Mouse (Mus musculus) forebrain, embryonic 16.5 days (tissue): ENCODE data around the gene Ncor2. TPM values are rescaled to one million over a fixed set of nuclear protein-coding genes. Genes with fewer than 3 reads are reported as not detected.

Experiments used
- ATAC-seq: fragments of 200-750 bp; cut with Nextera tagmentation; 2 replicates; pipeline ENCODE4 v1.8.0; 2017; ENCODE audit warnings: mild to moderate bottlenecking, moderate library complexity
- H3K27ac ChIP-seq: fragments of 300-500 bp; sonication (generic); 2 replicates; pipeline ENCODE4 v1.5.1; 2014; ENCODE audit warnings: low read length, control low read depth
- H3K27me3 ChIP-seq: fragments of 300-500 bp; sonication (generic); replicated peaks from 2 replicates; pipeline ENCODE4 v1.6.1; 2014; ENCODE audit warnings: low read length; ENCODE audit not compliant: control insufficient read depth, insufficient read depth
- H3K36me3 ChIP-seq: fragments of 300-500 bp; sonication (generic); 2 replicates; pipeline ENCODE4 v1.6.1; 2014; ENCODE audit not compliant: control insufficient read depth, insufficient read depth
- H3K4me1 ChIP-seq: fragments of 300-500 bp; sonication (generic); replicated peaks from 2 replicates; pipeline ENCODE4 v1.6.1; 2014; ENCODE audit warnings: low read length; ENCODE audit not compliant: control insufficient read depth, insufficient read depth
- H3K4me2 ChIP-seq: fragments of 300-500 bp; sonication (generic); 2 replicates; pipeline ENCODE4 v1.6.1; 2014; ENCODE audit warnings: mild to moderate bottlenecking, low read length, control low read depth
- H3K4me3 ChIP-seq: fragments of 300-500 bp; sonication (generic); replicated peaks from 2 replicates; pipeline ENCODE4 v1.5.1; 2014; ENCODE audit warnings: mild to moderate bottlenecking, low read length, control low read depth
- H3K9ac ChIP-seq: fragments of 300-500 bp; sonication (generic); replicated peaks from 2 replicates; pipeline ENCODE4 v1.6.1; 2014; ENCODE audit warnings: low read depth, low read length, control low read depth
- H3K9me3 ChIP-seq: fragments of 300-500 bp; sonication (generic); 2 replicates; pipeline ENCODE4 v1.6.1; 2016; ENCODE audit warnings: low read length; ENCODE audit not compliant: control insufficient read depth
- WGBS: fragments of 180-500 bp; shearing (Covaris S2); extraction: QIAGEN DNeasy Blood & Tissue Kit; methylation state at CpG from one replicate; pipeline ENCODE4 v1.1.7; 2014; 5-methylcytosine and 5-hydroxymethylcytosine counted together
- polyA plus RNA-seq: library from polyadenylated mRNA; unstranded; fragments of >200 nt; fragmentation: Nextera tagmentation; extraction: Ambion mirVana; gene quantifications from 2 replicates; pipeline ENCODE4 v1.2.1, GENCODE M21; 2015

The Ncor2 gene
- polyA plus RNA-seq, 1 experiment from 2014 or later, result 26.5 TPM

DNA sequence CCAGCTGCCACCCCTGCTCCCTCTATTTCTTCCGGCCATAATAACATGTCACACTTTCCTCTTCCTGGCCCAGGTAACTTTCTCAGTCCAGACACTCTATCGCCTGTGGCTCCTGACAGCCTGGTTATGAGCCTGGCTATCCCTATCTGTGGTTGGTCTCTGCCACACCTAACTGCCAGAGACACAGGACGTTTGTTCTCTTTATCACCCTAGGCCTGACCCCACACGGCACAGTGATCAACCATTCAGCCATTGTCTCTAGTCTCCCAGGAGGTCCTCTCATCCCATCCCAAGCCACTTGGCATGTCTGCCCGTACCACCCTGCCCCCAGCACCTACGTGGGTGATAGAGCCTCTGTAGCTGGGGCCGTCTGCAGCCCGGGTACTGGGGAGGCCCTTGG is 142.5 kb downstream of the Ncor2 start:
- no peaks in the 10 kb centered on the region for H3K9me3 ChIP-seq
- H3K4me1 ChIP-seq, result 0 out of 2 replicates have a peak, but pooled peaks cover 2% of the 10 kb centered on the region
- H3K4me2 ChIP-seq, result no peak overlapping the region
- H3K27ac ChIP-seq, result no peak overlapping the region
- peaks cover 29% of the 10 kb centered on the region for H3K36me3 ChIP-seq
- H3K27me3 ChIP-seq, result no peaks in the 10 kb centered on the region
- ATAC-seq, result no peak
- H3K9ac ChIP-seq, result no peak overlapping the region
- H3K4me3 ChIP-seq, result no peak overlapping the region
- WGBS, result 90% methylated on average over 8 of the region's 8 CpGs

DNA sequence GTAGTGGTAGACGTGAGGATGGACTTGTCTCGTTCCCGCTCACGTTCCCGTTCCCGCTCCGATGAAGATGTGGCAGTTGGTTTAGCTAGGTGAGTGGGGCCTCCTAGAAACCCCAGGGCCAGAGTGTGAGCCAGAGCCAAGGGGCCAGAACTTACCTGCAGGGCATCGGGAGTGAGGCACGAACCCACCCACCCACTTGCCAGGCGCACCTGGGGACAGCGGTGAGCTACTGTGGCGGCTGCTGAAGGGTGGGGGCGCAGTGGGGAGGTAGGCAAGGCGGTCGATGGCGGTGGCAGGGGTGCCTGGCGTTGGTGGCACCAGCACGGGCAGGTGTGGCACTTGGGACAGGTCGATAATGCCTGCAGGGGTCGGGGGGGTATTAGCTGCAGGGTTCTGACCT is 150.1 kb downstream of the Ncor2 start:
- 96% methylated on average over 20 of the region's 20 CpGs for WGBS
- H3K4me1 ChIP-seq, result no peaks in the 10 kb centered on the region
- H3K4me3 ChIP-seq, result no peak overlapping the region
- no peak overlapping the region for H3K4me2 ChIP-seq
- H3K27ac ChIP-seq, result no peak overlapping the region
- no peaks in the 10 kb centered on the region for H3K27me3 ChIP-seq
- ATAC-seq, result no peak
- H3K9ac ChIP-seq, result no peak overlapping the region
- no peaks in the 10 kb centered on the region for H3K9me3 ChIP-seq
- peaks cover 52% of the 10 kb centered on the region for H3K36me3 ChIP-seq

- Histone ChIP-seq H3K4me3 (no peak overlapping the region), H3K27ac (no peak overlapping the region), H3K9me3 (no peaks in the 10 kb centered on the region), H3K4me1 (no peaks in the 10 kb centered on the region), H3K27me3 (no peaks in the 10 kb centered on the region), H3K36me3 (peaks cover 51% of the 10 kb centered on the region), H3K4me2 (no peak overlapping the region), H3K9ac (no peak overlapping the region)
- WGBS, result 87% methylated on average over 15 of the region's 15 CpGs
- no peak for ATAC-seq
Observed at GRCm38 (mm10) chr5:125028371-125028770, 150.6 kb downstream of the Ncor2 start.

- H3K4me3 ChIP-seq, result no peak overlapping the region
- peak; percentile 35; the same call in 1 of the 2 replicates for ATAC-seq
- no peaks in the 10 kb centered on the region for H3K4me1 ChIP-seq
- no peak overlapping the region for H3K4me2 ChIP-seq
- H3K27ac ChIP-seq, result no peak overlapping the region
- WGBS, result 76% methylated on average over 14 of the region's 14 CpGs
- H3K9me3 ChIP-seq, result no peaks in the 10 kb centered on the region
- no peak overlapping the region for H3K9ac ChIP-seq
- H3K27me3 ChIP-seq, result no peaks in the 10 kb centered on the region
- peaks cover 43% of the 10 kb centered on the region for H3K36me3 ChIP-seq
Observed at GRCm38 (mm10) chr5:125024002-125024401, 155.0 kb downstream of the Ncor2 start.

GRCm38 (mm10) chr5:125021298-125021697 is 157.7 kb downstream of the Ncor2 start:
- no peak for ATAC-seq
- Histone ChIP-seq H3K36me3 (peaks cover 34% of the 10 kb centered on the region), H3K9me3 (no peaks in the 10 kb centered on the region), H3K9ac (no peak overlapping the region), H3K27me3 (no peaks in the 10 kb centered on the region), H3K4me1 (peaks cover 11% of the 10 kb centered on the region), H3K27ac (peak overlapping the region; percentile 13; the same call in 1 of the 2 replicates), H3K4me3 (no peak overlapping the region), H3K4me2 (no peak overlapping the region)
- WGBS, result 86% methylated on average over 11 of the region's 11 CpGs

GRCm38 (mm10) chr5:125019099-125019498 is 159.9 kb downstream of the Ncor2 start:
- ATAC-seq, result no peak
- WGBS, result 85% methylated on average over 5 of the region's 5 CpGs
- Histone ChIP-seq H3K27me3 (no peaks in the 10 kb centered on the region), H3K36me3 (peaks cover 25% of the 10 kb centered on the region), H3K4me2 (no peak overlapping the region), H3K27ac (no peak overlapping the region), H3K9me3 (no peaks in the 10 kb centered on the region), H3K4me1 (peaks cover 15% of the 10 kb centered on the region), H3K9ac (no peak overlapping the region), H3K4me3 (no peak overlapping the region)

- peaks cover 15% of the 10 kb centered on the region; the same call in 1 of the 2 replicates for H3K36me3 ChIP-seq
- H3K27me3 ChIP-seq, result no peaks in the 10 kb centered on the region
- 47% methylated on average over 15 of the region's 15 CpGs for WGBS
- H3K4me1 ChIP-seq, result peaks cover 15% of the 10 kb centered on the region
- H3K4me2 ChIP-seq, result no peak overlapping the region
- H3K9ac ChIP-seq, result no peak overlapping the region
- peak overlapping the region; percentile 21; the same call in 1 of the 2 replicates for H3K27ac ChIP-seq
- peak; percentile 37; the same call in 1 of the 2 replicates for ATAC-seq
- H3K9me3 ChIP-seq, result no peaks in the 10 kb centered on the region
- no peak overlapping the region for H3K4me3 ChIP-seq
Observed at GRCm38 (mm10) chr5:125017332-125017731, 161.7 kb downstream of the Ncor2 start.

DNA sequence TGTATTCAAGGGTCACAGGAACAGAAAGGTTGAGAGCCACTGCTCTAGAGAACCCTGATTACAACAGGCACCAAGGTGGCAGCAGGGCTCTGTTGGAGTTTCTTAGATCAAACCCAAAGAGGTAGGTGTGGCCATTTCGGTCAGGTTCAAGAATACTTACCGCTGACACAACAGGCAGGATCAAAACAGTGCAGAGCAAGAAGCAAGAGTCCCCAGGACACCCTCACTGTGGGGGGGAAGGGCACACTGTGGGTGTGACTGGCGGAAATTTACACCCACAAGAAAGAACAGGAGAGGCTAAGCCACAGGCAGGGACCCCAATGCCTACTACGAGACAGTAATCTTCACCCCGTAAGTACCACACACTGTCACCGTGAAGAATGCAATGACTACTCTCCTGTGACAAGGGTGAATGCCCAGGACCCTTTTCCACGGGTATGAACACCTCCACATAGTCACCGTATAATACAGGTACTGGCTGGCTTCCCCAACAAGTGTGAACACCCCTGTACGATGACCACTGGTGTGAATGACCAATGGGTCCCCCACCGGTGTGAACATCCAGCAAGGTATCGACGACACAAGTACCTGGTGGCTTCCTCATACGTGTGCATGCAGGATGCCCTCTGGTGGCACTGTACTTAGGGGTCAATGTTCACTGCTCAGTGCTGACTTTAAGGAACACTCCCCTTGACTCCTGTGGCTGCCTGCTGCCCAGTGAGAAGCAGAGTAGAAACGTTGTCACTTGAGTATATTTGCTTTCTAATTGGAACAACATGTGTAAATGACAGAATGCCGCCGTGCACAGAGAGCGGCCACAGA is 162.4 kb downstream of the Ncor2 start:
- WGBS, result 86% methylated on average over 17 of the region's 17 CpGs
- no peaks in the 10 kb centered on the region for H3K27me3 ChIP-seq
- peaks cover 15% of the 10 kb centered on the region; the same call in 1 of the 2 replicates for H3K36me3 ChIP-seq
- H3K27ac ChIP-seq, result peak overlapping the region; percentile 21; the same call in 1 of the 2 replicates
- H3K4me1 ChIP-seq, result peaks cover 15% of the 10 kb centered on the region
- H3K9me3 ChIP-seq, result no peaks in the 10 kb centered on the region
- no peak overlapping the region for H3K4me3 ChIP-seq
- no peak for ATAC-seq
- no peak overlapping the region for H3K9ac ChIP-seq
- no peak overlapping the region for H3K4me2 ChIP-seq

DNA sequence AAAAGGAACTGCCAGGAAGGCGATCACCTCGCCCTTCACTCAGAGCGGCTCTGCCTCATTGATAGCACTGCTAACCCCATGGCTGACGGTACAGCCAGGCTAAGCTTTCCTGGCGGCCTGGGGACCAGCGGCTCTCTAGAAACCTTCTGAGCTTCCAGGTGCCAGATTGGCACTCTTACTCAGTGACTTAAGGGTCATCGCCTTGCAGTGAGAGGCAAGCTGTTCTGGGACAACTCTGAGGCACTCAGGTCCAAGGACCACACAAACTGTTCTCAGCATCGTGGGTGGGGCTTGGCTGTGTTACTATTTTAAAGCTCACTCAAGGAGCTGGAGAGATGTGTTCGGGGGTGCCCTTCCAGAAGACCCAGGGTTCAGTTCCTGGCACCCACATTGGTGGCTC is 163.4 kb downstream of the Ncor2 start:
- Histone ChIP-seq H3K36me3 (peaks cover 15% of the 10 kb centered on the region; the same call in 1 of the 2 replicates), H3K9ac (no peak overlapping the region), H3K4me3 (no peak overlapping the region), H3K9me3 (no peaks in the 10 kb centered on the region), H3K27me3 (no peaks in the 10 kb centered on the region), H3K4me1 (peaks cover 15% of the 10 kb centered on the region), H3K4me2 (no peak overlapping the region), H3K27ac (no peak overlapping the region)
- ATAC-seq, result no peak
- 83% methylated on average over 9 of the region's 9 CpGs for WGBS
